Mouse (Mus musculus) lung, adult 2 months (tissue): ENCODE measurements at regions not wholly inside any gene's neighbourhood (a gene's known extent, or its start where the extent isn't known, plus 50 kb on each side); places are given as distances from the start of the nearest gene placed in this dataset.

Experiments used
- DNase-seq: peaks from one replicate; pipeline ENCODE4 v3.0.0; 2022
- H3K4me1 ChIP-seq: fragments of 200-500 bp; 2 replicates; pipeline ENCODE4 v1.6.1; 2011; ENCODE audit warnings: low read length; ENCODE audit not compliant: control insufficient read depth, insufficient read depth
- H3K4me3 ChIP-seq: fragments of 200-500 bp; replicated peaks from 2 replicates; pipeline ENCODE3; 2011; ENCODE audit warnings: low read depth, mild to moderate bottlenecking, control low read depth, low read length; ENCODE audit errors: extremely low read depth
- CTCF ChIP-seq: fragments of 200-500 bp; IDR thresholded peaks from 2 replicates; pipeline ENCODE4 v1.5.1; 2011; ENCODE audit warnings: mild to moderate bottlenecking, low read length, control low read depth; ENCODE audit not compliant: insufficient read depth
- POLR2A ChIP-seq: fragments of 200-500 bp; IDR thresholded peaks from 2 replicates; pipeline ENCODE4 v1.6.1; 2011; ENCODE audit warnings: low read depth, mild to moderate bottlenecking, control low read depth, low read length, borderline replicate concordance; ENCODE audit errors: extremely low read depth
- WGBS: fragments of 180-500 bp; shearing (Covaris S2); methylation state at CpG from one replicate; pipeline ENCODE4 v1.1.7; 2018; 5-methylcytosine and 5-hydroxymethylcytosine counted together

DNA sequence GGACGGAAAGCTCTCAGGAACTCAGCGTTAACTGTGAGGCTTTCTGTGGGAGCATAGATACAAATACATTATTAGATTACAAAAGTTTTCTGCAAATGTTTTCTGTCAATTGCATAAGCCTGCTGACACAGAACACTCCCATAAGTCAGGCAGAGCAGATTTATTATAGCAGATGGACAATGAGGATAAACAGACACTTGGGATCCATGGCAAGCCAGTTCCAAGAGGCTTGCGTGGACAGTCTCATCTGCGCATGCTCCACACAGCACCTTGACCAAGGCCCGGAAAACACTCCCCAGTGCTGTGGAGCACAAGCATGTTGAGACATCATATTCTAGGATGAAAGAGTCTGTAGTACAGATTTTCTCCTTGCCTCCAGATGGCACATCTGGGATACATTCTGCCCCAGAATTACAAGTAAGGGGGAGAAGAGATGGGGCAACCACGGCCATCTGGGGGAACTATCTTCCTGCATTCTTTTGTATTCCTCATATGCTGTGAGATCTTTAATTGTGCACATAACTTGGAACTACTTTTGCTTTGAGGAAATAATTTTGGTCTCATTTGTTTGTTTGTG, 62.7 kb upstream of the Kiz start:
- no peak for DNase-seq
- WGBS = 74% methylated on average over 6 of the region's 6 CpGs
- Histone ChIP-seq H3K4me3 (no peak overlapping the region), H3K4me1 (no peaks in the 10 kb centered on the region)
- TF ChIP-seq CTCF = no peak
- no peak for TF ChIP-seq POLR2A

DNA sequence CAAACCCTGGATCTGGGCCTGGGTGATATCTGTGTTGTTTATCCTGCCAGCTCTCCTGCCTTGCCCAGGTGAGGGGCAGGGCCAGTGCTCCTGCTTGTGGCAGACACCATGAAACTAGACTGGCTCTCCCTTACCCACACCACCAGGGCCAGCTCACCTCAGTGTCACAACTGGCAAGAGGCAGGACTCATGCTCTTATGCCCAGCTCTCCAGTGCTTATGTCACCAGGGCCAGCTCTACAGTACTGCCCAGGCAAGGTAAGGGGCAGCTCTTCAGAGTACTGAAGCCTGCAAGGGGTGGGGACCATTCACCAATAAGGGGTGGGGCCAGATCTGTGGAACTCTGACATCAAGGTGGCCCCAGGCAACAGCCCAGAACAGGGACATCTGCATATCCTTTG, 52.7 kb upstream of the Kiz start:
- no peak for DNase-seq
- no peak for TF ChIP-seq CTCF
- no peak for TF ChIP-seq POLR2A
- H3K4me3 ChIP-seq = no peak overlapping the region

More for the DNA sequence above, 52.7 kb upstream of the Kiz start:
- H3K4me1 ChIP-seq = no peaks in the 10 kb centered on the region
